Mouse (Mus musculus) limb, embryonic 15.5 days (tissue): ENCODE results near the gene T2. TPM values are rescaled to one million over a fixed set of nuclear protein-coding genes. Genes with fewer than 3 reads are reported as not detected.

Experiments used
- ATAC-seq: fragments of 200-750 bp; cut with Nextera tagmentation; 2 replicates; pipeline ENCODE4 v1.8.0; 2017; ENCODE audit warnings: low read depth, moderate TSS enrichment; ENCODE audit not compliant: insufficient number of reproducible peaks, low FRiP score, low TSS enrichment
- H3K27ac ChIP-seq: fragments of 300-500 bp; sonication (generic); 2 replicates; pipeline ENCODE4 v1.5.1; 2015; ENCODE audit warnings: moderate library complexity, mild to moderate bottlenecking, inconsistent platforms
- H3K27me3 ChIP-seq: fragments of 300-500 bp; sonication (generic); 2 replicates; pipeline ENCODE4 v1.6.1; 2015; ENCODE audit warnings: inconsistent platforms
- H3K36me3 ChIP-seq: fragments of 300-500 bp; sonication (generic); 2 replicates; pipeline ENCODE4 v1.6.1; 2015; ENCODE audit warnings: inconsistent platforms
- H3K4me1 ChIP-seq: fragments of 300-500 bp; sonication (generic); 2 replicates; pipeline ENCODE4 v1.6.1; 2015; ENCODE audit warnings: inconsistent platforms
- H3K4me2 ChIP-seq: fragments of 300-500 bp; sonication (generic); 2 replicates; pipeline ENCODE4 v1.6.1; 2015; ENCODE audit warnings: mild to moderate bottlenecking, inconsistent platforms
- H3K4me3 ChIP-seq: fragments of 300-500 bp; sonication (generic); 2 replicates; pipeline ENCODE4 v1.5.1; 2015; ENCODE audit warnings: mild to moderate bottlenecking, inconsistent platforms
- H3K9ac ChIP-seq: fragments of 300-500 bp; sonication (generic); 2 replicates; pipeline ENCODE4 v1.6.1; 2015; ENCODE audit warnings: inconsistent platforms
- H3K9me3 ChIP-seq: fragments of 300-500 bp; sonication (generic); 2 replicates; pipeline ENCODE4 v1.6.1; 2016; ENCODE audit warnings: inconsistent platforms
- WGBS: fragments of 180-500 bp; shearing (Covaris S2); methylation state at CpG from one replicate; pipeline ENCODE4 v1.1.7; 2015; 5-methylcytosine and 5-hydroxymethylcytosine counted together
- polyA plus RNA-seq: library from polyadenylated mRNA; unstranded; fragments of >200 nt; fragmentation: Nextera tagmentation; extraction: Ambion mirVana; gene quantifications from 2 replicates; pipeline ENCODE4 v1.2.1, GENCODE M21; 2015

Gene T2
- polyA plus RNA-seq, 1 experiment from 2014 or later, result 0.58 TPM

- 79% methylated on average over 2 of the region's 2 CpGs for WGBS
- H3K4me2 ChIP-seq, result no peak overlapping the region
- no peaks in the 10 kb centered on the region for H3K9me3 ChIP-seq
- H3K27ac ChIP-seq, result no peak overlapping the region
- peaks cover 28% of the 10 kb centered on the region for H3K4me1 ChIP-seq
- no peak overlapping the region for H3K9ac ChIP-seq
- no peaks in the 10 kb centered on the region for H3K27me3 ChIP-seq
- H3K4me3 ChIP-seq, result no peak overlapping the region
- no peaks in the 10 kb centered on the region for H3K36me3 ChIP-seq
- no peak for ATAC-seq
Measured at GRCm38 (mm10) chr17:8369171-8369570, 13.4 kb downstream of the T2 start.

GRCm38 (mm10) chr17:8370634-8371229, 14.9 kb downstream of the T2 start:
- H3K9ac ChIP-seq, result no peak overlapping the region
- H3K27ac ChIP-seq, result no peak overlapping the region
- WGBS, result 35% methylated on average over 13 of the region's 13 CpGs
- ATAC-seq, result no peak
- no peak overlapping the region for H3K4me3 ChIP-seq
- no peaks in the 10 kb centered on the region for H3K27me3 ChIP-seq
- H3K36me3 ChIP-seq, result no peaks in the 10 kb centered on the region
- no peak overlapping the region for H3K4me2 ChIP-seq
- no peaks in the 10 kb centered on the region for H3K9me3 ChIP-seq
- H3K4me1 ChIP-seq, result peaks cover 28% of the 10 kb centered on the region

GRCm38 (mm10) chr17:8371834-8372233, 16.0 kb downstream of the T2 start:
- H3K4me1 ChIP-seq, result peaks cover 26% of the 10 kb centered on the region
- peak; percentile 78 for ATAC-seq
- H3K9me3 ChIP-seq, result no peaks in the 10 kb centered on the region

GRCm38 (mm10) chr17:8372286-8373046, 16.7 kb downstream of the T2 start:
- WGBS, result 2% methylated on average over 18 of the region's 18 CpGs

More at GRCm38 (mm10) chr17:8371834-8372233, 16.0 kb downstream of the T2 start:
- H3K4me2 ChIP-seq, result peak overlapping the region; percentile 54
- H3K36me3 ChIP-seq, result no peaks in the 10 kb centered on the region
- H3K9ac ChIP-seq, result no peak overlapping the region
- WGBS, result 1% methylated on average over 7 of the region's 7 CpGs
- H3K27ac ChIP-seq, result peak overlapping the region; percentile 83
- no peaks in the 10 kb centered on the region for H3K27me3 ChIP-seq
- H3K4me3 ChIP-seq, result peak overlapping the region; percentile 27

GRCm38 (mm10) chr17:8377298-8377697, 21.5 kb downstream of the T2 start:
- Histone ChIP-seq H3K27ac (no peak overlapping the region), H3K4me1 (peaks cover 4% of the 10 kb centered on the region), H3K9ac (no peak overlapping the region), H3K36me3 (no peaks in the 10 kb centered on the region), H3K9me3 (no peaks in the 10 kb centered on the region), H3K4me2 (no peak overlapping the region), H3K4me3 (no peak overlapping the region), H3K27me3 (no peaks in the 10 kb centered on the region)
- 48% methylated on average over 5 of the region's 5 CpGs for WGBS
- ATAC-seq, result no peak

More at GRCm38 (mm10) chr17:8372286-8373046, 16.7 kb downstream of the T2 start:
- Histone ChIP-seq H3K27me3 (no peaks in the 10 kb centered on the region), H3K27ac (peak overlapping the region; percentile 83), H3K4me1 (peaks cover 20% of the 10 kb centered on the region), H3K36me3 (no peaks in the 10 kb centered on the region), H3K9ac (no peak overlapping the region), H3K9me3 (no peaks in the 10 kb centered on the region), H3K4me3 (peak overlapping the region; percentile 27), H3K4me2 (peak overlapping the region; percentile 54)
- no peak for ATAC-seq

GRCm38 (mm10) chr17:8385441-8385840, 29.6 kb downstream of the T2 start:
- 96% methylated on average over 2 of the region's 2 CpGs for WGBS
- no peak overlapping the region for H3K9ac ChIP-seq
- peaks cover 10% of the 10 kb centered on the region for H3K4me1 ChIP-seq
- peaks cover 29% of the 10 kb centered on the region for H3K27me3 ChIP-seq
- no peak overlapping the region for H3K27ac ChIP-seq
- no peak overlapping the region for H3K4me2 ChIP-seq
- H3K9me3 ChIP-seq, result no peaks in the 10 kb centered on the region
- ATAC-seq, result no peak
- H3K4me3 ChIP-seq, result no peak overlapping the region
- no peaks in the 10 kb centered on the region for H3K36me3 ChIP-seq

GRCm38 (mm10) chr17:8388463-8388862, 32.7 kb downstream of the T2 start:
- no peak for ATAC-seq
- Histone ChIP-seq H3K4me2 (no peak overlapping the region), H3K4me1 (peaks cover 10% of the 10 kb centered on the region), H3K4me3 (no peak overlapping the region), H3K36me3 (no peaks in the 10 kb centered on the region), H3K9ac (no peak overlapping the region), H3K27me3 (peaks cover 37% of the 10 kb centered on the region), H3K9me3 (no peaks in the 10 kb centered on the region), H3K27ac (no peak overlapping the region)
- 2% methylated on average over 13 of the region's 13 CpGs for WGBS

- peak overlapping the region; percentile 9; the same call in 1 of the 2 replicates for H3K4me3 ChIP-seq
- ATAC-seq, result no peak
- H3K9ac ChIP-seq, result no peak overlapping the region
Measured at GRCm38 (mm10) chr17:8388990-8389789, 33.4 kb downstream of the T2 start.

GRCm38 (mm10) chr17:8389790-8390095, 34.0 kb downstream of the T2 start:
- no peak for ATAC-seq
- peaks cover 37% of the 10 kb centered on the region for H3K27me3 ChIP-seq
- H3K27ac ChIP-seq, result no peak overlapping the region
- no peaks in the 10 kb centered on the region for H3K9me3 ChIP-seq
- H3K9ac ChIP-seq, result no peak overlapping the region
- whole genome bisulfite sequencing, result 5% methylated on average over 10 of the region's 10 CpGs
- H3K4me2 ChIP-seq, result peak overlapping the region; percentile 28; the same call in 1 of the 2 replicates
- H3K4me1 ChIP-seq, result peaks cover 10% of the 10 kb centered on the region
- no peaks in the 10 kb centered on the region for H3K36me3 ChIP-seq
- no peak overlapping the region for H3K4me3 ChIP-seq

More at GRCm38 (mm10) chr17:8388990-8389789, 33.4 kb downstream of the T2 start:
- 2% methylated on average over 28 of the region's 28 CpGs for WGBS
- peaks cover 10% of the 10 kb centered on the region for H3K4me1 ChIP-seq
- no peaks in the 10 kb centered on the region for H3K9me3 ChIP-seq
- H3K4me2 ChIP-seq, result peak overlapping the region; percentile 28
- H3K36me3 ChIP-seq, result no peaks in the 10 kb centered on the region
- peaks cover 37% of the 10 kb centered on the region for H3K27me3 ChIP-seq
- H3K27ac ChIP-seq, result no peak overlapping the region

- 56% methylated on average over 4 of the region's 4 CpGs for whole genome bisulfite sequencing
- peaks cover 37% of the 10 kb centered on the region for H3K27me3 ChIP-seq
Measured at GRCm38 (mm10) chr17:8390487-8390886, 34.7 kb downstream of the T2 start.

GRCm38 (mm10) chr17:8396371-8396770, 40.6 kb downstream of the T2 start:
- H3K4me2 ChIP-seq, result no peak overlapping the region

More at GRCm38 (mm10) chr17:8390487-8390886, 34.7 kb downstream of the T2 start:
- Histone ChIP-seq H3K4me2 (no peak overlapping the region), H3K9ac (no peak overlapping the region), H3K9me3 (no peaks in the 10 kb centered on the region), H3K4me1 (peaks cover 10% of the 10 kb centered on the region), H3K4me3 (no peak overlapping the region), H3K27ac (no peak overlapping the region), H3K36me3 (no peaks in the 10 kb centered on the region)
- ATAC-seq, result no peak

GRCm38 (mm10) chr17:8397946-8398345, 42.2 kb downstream of the T2 start:
- no peaks in the 10 kb centered on the region for H3K9me3 ChIP-seq
- no peak for ATAC-seq
- 49% methylated on average over 2 of the region's 2 CpGs for WGBS
- peaks cover 10% of the 10 kb centered on the region for H3K27me3 ChIP-seq
- H3K9ac ChIP-seq, result no peak overlapping the region
- no peak overlapping the region for H3K27ac ChIP-seq
- H3K4me2 ChIP-seq, result no peak overlapping the region
- peaks cover 9% of the 10 kb centered on the region; the same call in 1 of the 2 replicates for H3K4me1 ChIP-seq
- no peak overlapping the region for H3K4me3 ChIP-seq
- no peaks in the 10 kb centered on the region for H3K36me3 ChIP-seq

More at GRCm38 (mm10) chr17:8396371-8396770, 40.6 kb downstream of the T2 start:
- H3K9ac ChIP-seq, result no peak overlapping the region
- no peak for ATAC-seq
- no peaks in the 10 kb centered on the region for H3K9me3 ChIP-seq
- no peaks in the 10 kb centered on the region for H3K36me3 ChIP-seq
- H3K27me3 ChIP-seq, result peaks cover 10% of the 10 kb centered on the region
- no peak overlapping the region for H3K4me3 ChIP-seq
- 35% methylated on average over 4 of the region's 4 CpGs for WGBS
- H3K4me1 ChIP-seq, result peaks cover 9% of the 10 kb centered on the region; the same call in 1 of the 2 replicates
- no peak overlapping the region for H3K27ac ChIP-seq
